Mouse (Mus musculus) embryonic facial prominence, embryonic 11.5 days (tissue): ENCODE results near the gene Fnip1. TPM values are rescaled to one million over a fixed set of nuclear protein-coding genes. Genes with fewer than 3 reads are reported as not detected.

ENCODE experiments used
- polyA plus RNA-seq: library from polyadenylated mRNA; unstranded; fragments of >200 nt; fragmentation: Nextera tagmentation; extraction: Ambion mirVana; gene quantifications from 2 replicates; pipeline ENCODE4 v1.2.1, GENCODE M21; 2014

Fnip1 gene
- polyA plus RNA-seq, 1 experiment from 2014 or later = 14.1 TPM

Other genes with a start within 250 kb of the Fnip1 start
- not detected in 2 replicates for gene Csf2, start 188.5 kb upstream of the Fnip1 start, polyA plus RNA-seq
- gene Il3, start 170.9 kb upstream of the Fnip1 start, polyA plus RNA-seq = not detected in 2 replicates
- 4.4 and 5.4 TPM in 2 replicates for gene Acsl6, start 134.4 kb upstream of the Fnip1 start, polyA plus RNA-seq
- not detected in 2 replicates for gene Meikin, start 67.5 kb upstream of the Fnip1 start, polyA plus RNA-seq
- gene Rapgef6, start 84.6 kb downstream of the Fnip1 start, polyA plus RNA-seq = 27.8 and 33.0 TPM in 2 replicates